Mouse (Mus musculus): ENCODE data around the gene Spindoc. TPM values are rescaled to one million over a fixed set of nuclear protein-coding genes. Genes with fewer than 3 reads are reported as not detected.
"Not testable (repeated sequence)": the region's sequence is repeated elsewhere in the genome, so short reads cannot be mapped to it uniquely, and the experiment has no call there.

Gene Spindoc
- total and polyA plus RNA-seq, 3 experiments, result 9.0 to 21.7 (median 10.6) TPM

- no peaks in the 10 kb centered on the region for H3K27me3 ChIP-seq (replicated peaks)
- DNase-seq (ENCODE audit: extremely low read depth), result no peak
- H3K9me3 ChIP-seq (replicated peaks; ENCODE audit: low read length), result no peaks in the 10 kb centered on the region
- dilution Hi-C loops (cut with MboI; ENCODE audit: extremely low pct_ligation_motif_present, extremely low pct_unique_long_range_greater_than_20kb, low sequenced_read_pairs), result no loop called here
- H3K4me2 ChIP-seq (ENCODE audit: insufficient read depth, low read depth, poor library complexity, severe bottlenecking), result no peak overlapping the region
- no peak overlapping the region for H3K27ac ChIP-seq (ENCODE audit: insufficient read depth, low read depth)
- peaks cover 24 to 46% of the 10 kb centered on the region in 2 experiments for H3K36me3 ChIP-seq (replicated peaks in 1 of 2; ENCODE audit: control insufficient read depth in 1 of 2, insufficient read depth in 1 of 2, low read length in 1 of 2)
- no peak overlapping the region for H3K4me3 ChIP-seq (replicated peaks in 1 of 3; ENCODE audit: low read depth in 2 of 3, low read length in 2 of 3, poor library complexity in 1 of 3)
- TF ChIP-seq HCFC1 (IDR thresholded peaks at IDR 0.05; ENCODE audit: low read depth, low read length) (no peak), ZMIZ1 (IDR thresholded peaks at IDR 0.05; ENCODE audit: low read depth, low read length) (no peak), E2F4 (IDR thresholded peaks at IDR 0.05; ENCODE audit: insufficient replicate concordance, low read depth, low read length) (no peak)
- no peak overlapping the region for H3K9ac ChIP-seq (ENCODE audit: insufficient read depth, low read depth)
- peaks cover 9% of the 10 kb centered on the region; the same call in 1 of the 2 replicates for H3K79me2 ChIP-seq (replicated peaks; ENCODE audit: control insufficient read depth, extremely low read depth, insufficient read depth, poor library complexity, severe bottlenecking)
- in situ Hi-C loops (cut with MboI; ENCODE audit: low pct_ligation_motif_present, low pct_unique_long_range_greater_than_20kb, low sequenced_read_pairs), result no loop called here
- peaks cover 4 to 38% of the 10 kb centered on the region in 2 experiments for H3K4me1 ChIP-seq (ENCODE audit: control insufficient read depth in 1 of 2, insufficient read depth in 2 of 2)
Measured at GRCm38 (mm10) chr19:7377639-7378038, 5.2 kb downstream of the Spindoc start.

GRCm38 (mm10) chr19:7374491-7374890 lies 8.3 kb downstream of the Spindoc start:
- H3K36me3 ChIP-seq (replicated peaks in 1 of 2; ENCODE audit: control insufficient read depth in 1 of 2, insufficient read depth in 1 of 2, low read length in 1 of 2), result peaks cover 30 to 73% of the 10 kb centered on the region in 2 experiments
- dilution Hi-C loops (cut with MboI; ENCODE audit: extremely low pct_ligation_motif_present, extremely low pct_unique_long_range_greater_than_20kb, low sequenced_read_pairs), result no loop called here
- in situ Hi-C loops (cut with MboI; ENCODE audit: low pct_ligation_motif_present, low pct_unique_long_range_greater_than_20kb, low sequenced_read_pairs), result no loop called here
- H3K79me2 ChIP-seq (replicated peaks; ENCODE audit: control insufficient read depth, extremely low read depth, insufficient read depth, poor library complexity, severe bottlenecking), result no peaks in the 10 kb centered on the region; the same call in 1 of the 2 replicates
- no peak overlapping the region for H3K27ac ChIP-seq (ENCODE audit: insufficient read depth, low read depth)
- no peak overlapping the region for H3K9ac ChIP-seq (ENCODE audit: insufficient read depth, low read depth)
- no peak for TF ChIP-seq IRF4 (IDR thresholded peaks at IDR 0.05; ENCODE audit: low read depth, low read length)
- no peak for TF ChIP-seq POLR2AphosphoS2 (IDR thresholded peaks at IDR 0.05; ENCODE audit: low read depth, low read length)
- no peak for TF ChIP-seq MAFK (IDR thresholded peaks at IDR 0.05; ENCODE audit: insufficient replicate concordance, low read length)
- no peak for TF ChIP-seq USF1 (IDR thresholded peaks at IDR 0.05; ENCODE audit: low read depth, low read length)
- no peak for TF ChIP-seq POLR2A (IDR thresholded peaks at IDR 0.05; ENCODE audit: low read depth, low read length)
- TF ChIP-seq NELFE (IDR thresholded peaks at IDR 0.05; ENCODE audit: low read depth, low read length), result no peak
- TF ChIP-seq CHD1 (IDR thresholded peaks at IDR 0.05; ENCODE audit: low read depth, low read length), result no peak
- TF ChIP-seq NRF1 (IDR thresholded peaks at IDR 0.05; ENCODE audit: low read depth, low read length), result no peak
- no peak for TF ChIP-seq GABPA (IDR thresholded peaks at IDR 0.05; ENCODE audit: insufficient replicate concordance, low read depth, low read length)
- no peaks in the 10 kb centered on the region for H3K27me3 ChIP-seq (replicated peaks)
- H3K4me1 ChIP-seq (ENCODE audit: control insufficient read depth in 1 of 2, insufficient read depth in 2 of 2), result peaks cover 0 to 16% of the 10 kb centered on the region in 2 experiments; a peak in 2 of 4 replicates
- DNase-seq (ENCODE audit: extremely low read depth), result no peak
- H3K4me2 ChIP-seq (ENCODE audit: insufficient read depth, low read depth, poor library complexity, severe bottlenecking), result no peak overlapping the region
- no peak overlapping the region for H3K4me3 ChIP-seq (replicated peaks in 1 of 3; ENCODE audit: low read depth in 2 of 3, low read length in 2 of 3, poor library complexity in 1 of 3)
- no peaks in the 10 kb centered on the region for H3K9me3 ChIP-seq (replicated peaks; ENCODE audit: low read length)

GRCm38 (mm10) chr19:7369469-7369868 lies 13.3 kb downstream of the Spindoc start:
- H3K27ac ChIP-seq (ENCODE audit: insufficient read depth, low read depth); H3K4me2 ChIP-seq (ENCODE audit: insufficient read depth, low read depth, poor library complexity, severe bottlenecking); dilution Hi-C loops (cut with MboI; ENCODE audit: extremely low pct_ligation_motif_present, extremely low pct_unique_long_range_greater_than_20kb, low sequenced_read_pairs); H3K27me3 ChIP-seq (replicated peaks); H3K4me1 ChIP-seq (ENCODE audit: control insufficient read depth in 1 of 2, insufficient read depth in 2 of 2); H3K9me3 ChIP-seq (replicated peaks; ENCODE audit: low read length); H3K4me3 ChIP-seq (replicated peaks in 1 of 3; ENCODE audit: low read depth in 2 of 3, low read length in 2 of 3, poor library complexity in 1 of 3); in situ Hi-C loops (cut with MboI; ENCODE audit: low pct_ligation_motif_present, low pct_unique_long_range_greater_than_20kb, low sequenced_read_pairs); H3K79me2 ChIP-seq (replicated peaks; ENCODE audit: control insufficient read depth, extremely low read depth, insufficient read depth, poor library complexity, severe bottlenecking); DNase-seq (ENCODE audit: extremely low read depth); H3K9ac ChIP-seq (ENCODE audit: insufficient read depth, low read depth): not testable (repeated sequence)
- H3K36me3 ChIP-seq (replicated peaks in 1 of 2; ENCODE audit: control insufficient read depth in 1 of 2, insufficient read depth in 1 of 2, low read length in 1 of 2), result peaks cover 21 to 68% of the 10 kb centered on the region in 2 experiments

Data from CH12.LX (cell line).